Mouse (Mus musculus): ENCODE measurements at regions not wholly inside any gene's neighbourhood (a gene's known extent, or its start where the extent isn't known, plus 50 kb on each side); places are given as distances from the start of the nearest gene placed in this dataset.

DNA sequence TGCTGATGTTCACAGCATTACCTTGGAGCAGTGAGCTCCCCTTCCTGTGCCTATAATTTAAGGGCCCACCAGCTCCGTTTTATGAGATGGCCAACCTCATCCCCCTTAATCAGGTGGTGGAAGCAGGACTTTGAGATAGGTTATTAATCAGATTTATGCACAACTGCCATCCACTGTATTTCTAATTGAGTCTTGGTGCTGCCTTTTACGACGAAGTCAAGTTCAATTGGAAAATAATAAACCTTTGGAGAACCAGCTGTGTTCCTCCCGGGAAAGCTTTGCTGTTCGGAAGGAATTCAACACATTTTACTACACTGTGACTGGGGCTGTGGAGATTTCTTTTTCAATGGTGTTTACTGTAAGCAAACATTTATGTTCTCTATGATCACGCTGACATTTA is 71.5 kb upstream of the Btg1 start:
- Histone ChIP-seq H3K36me3 (ENCODE audit: control insufficient read depth in 1 of 2, insufficient read depth in 2 of 2, low read length in 2 of 2) (no peaks in the 10 kb centered on the region), H3K9ac (ENCODE audit: control insufficient read depth, low read depth, low read length, poor library complexity, severe bottlenecking) (no peak overlapping the region), H3K4me3 (ENCODE audit: control insufficient read depth in 1 of 2, insufficient read depth in 1 of 2, low read depth in 2 of 2, low read length in 2 of 2) (no peak overlapping the region), H3K27me3 (ENCODE audit: control insufficient read depth in 1 of 2, insufficient read depth in 2 of 2, low read length in 2 of 2) (no peaks in the 10 kb centered on the region), H3K27ac (ENCODE audit: control insufficient read depth, low read depth, low read length) (no peak overlapping the region), H3K79me2 (ENCODE audit: control insufficient read depth, insufficient read depth, low read length, poor library complexity) (no peaks in the 10 kb centered on the region), H3K9me3 (replicated peaks; ENCODE audit: insufficient read depth, low read length) (no peaks in the 10 kb centered on the region), H3K4me1 (ENCODE audit: control insufficient read depth in 1 of 2, insufficient read depth in 2 of 2, low read length in 2 of 2) (no peaks in the 10 kb centered on the region)
- DNase-seq (ENCODE audit: low read depth, low spot score), result no peak
- TF ChIP-seq CTCF (IDR thresholded peaks at IDR 0.05 in 2 of 3, conservative IDR thresholded peaks at IDR 0.05 in 1 of 3; ENCODE audit: control insufficient read depth in 1 of 3, insufficient read depth in 1 of 3, low read depth in 2 of 3, low read length in 3 of 3, poor library complexity in 1 of 3, severe bottlenecking in 1 of 3) (no peak), ZC3H11A (IDR thresholded peaks at IDR 0.05; ENCODE audit: low read depth, low read length) (no peak), MXI1 (IDR thresholded peaks at IDR 0.05; ENCODE audit: low read depth, low read length) (no peak), HCFC1 (IDR thresholded peaks at IDR 0.05; ENCODE audit: low read depth, low read length) (no peak), SMC3 (IDR thresholded peaks at IDR 0.05; ENCODE audit: low read depth, low read length) (no peak), TBP (IDR thresholded peaks at IDR 0.05; ENCODE audit: low read depth, low read length) (no peak), MYB (IDR thresholded peaks at IDR 0.05; ENCODE audit: low read depth, low read length) (no peak), TAL1 (IDR thresholded peaks at IDR 0.05; ENCODE audit: low read length) (no peak), E2F4 (IDR thresholded peaks at IDR 0.05; ENCODE audit: borderline replicate concordance, low read depth, low read length) (no peak), CHD1 (IDR thresholded peaks at IDR 0.05; ENCODE audit: low read depth, low read length) (no peak), GATA1 (IDR thresholded peaks at IDR 0.05; ENCODE audit: low read depth, low read length) (no peak)

DNA sequence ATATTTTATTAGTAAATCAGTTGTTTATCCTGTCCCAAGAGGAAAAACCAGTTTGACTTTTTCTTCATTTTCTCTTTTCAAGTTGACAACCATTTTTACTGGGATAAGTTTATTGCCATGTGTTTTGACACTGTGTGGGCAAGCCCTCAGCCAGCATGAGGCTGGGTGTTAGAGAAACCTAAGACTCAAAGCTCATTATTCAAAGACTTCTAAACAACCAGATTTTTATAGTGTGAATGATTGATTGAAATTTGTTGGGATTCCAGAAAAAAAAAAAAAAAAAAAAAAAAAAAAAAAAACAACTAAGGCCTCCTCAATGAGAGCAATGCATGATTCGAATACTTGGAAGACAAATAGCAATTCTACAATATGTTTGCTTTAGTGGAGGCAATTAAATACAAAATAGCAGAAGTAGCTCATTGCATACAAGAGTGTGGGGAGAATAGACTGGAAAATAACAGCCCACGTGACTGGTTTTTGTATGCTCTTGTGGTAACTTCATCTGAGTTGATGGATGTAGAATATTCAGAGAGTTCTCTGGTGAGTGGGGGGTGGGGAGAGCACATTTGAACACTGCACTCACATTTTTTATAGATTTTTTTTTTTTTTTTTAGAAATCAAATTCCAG is 70.9 kb upstream of the Btg1 start:
- no peak for DNase-seq (ENCODE audit: low read depth, low spot score)
- Histone ChIP-seq H3K4me1 (ENCODE audit: control insufficient read depth in 1 of 2, insufficient read depth in 2 of 2, low read length in 2 of 2) (no peaks in the 10 kb centered on the region), H3K79me2 (ENCODE audit: control insufficient read depth, insufficient read depth, low read length, poor library complexity) (no peaks in the 10 kb centered on the region), H3K27me3 (ENCODE audit: control insufficient read depth in 1 of 2, insufficient read depth in 2 of 2, low read length in 2 of 2) (no peaks in the 10 kb centered on the region), H3K36me3 (ENCODE audit: control insufficient read depth in 1 of 2, insufficient read depth in 2 of 2, low read length in 2 of 2) (no peaks in the 10 kb centered on the region), H3K9ac (ENCODE audit: control insufficient read depth, low read depth, low read length, poor library complexity, severe bottlenecking) (no peak overlapping the region), H3K4me3 (ENCODE audit: control insufficient read depth in 1 of 2, insufficient read depth in 1 of 2, low read depth in 2 of 2, low read length in 2 of 2) (no peak overlapping the region), H3K9me3 (replicated peaks; ENCODE audit: insufficient read depth, low read length) (no peaks in the 10 kb centered on the region), H3K27ac (ENCODE audit: control insufficient read depth, low read depth, low read length) (no peak overlapping the region)
- TF ChIP-seq TCF12 (IDR thresholded peaks at IDR 0.05; ENCODE audit: low read depth, low read length) (no peak), ZMIZ1 (IDR thresholded peaks at IDR 0.05; ENCODE audit: low read depth, low read length) (no peak), MYB (IDR thresholded peaks at IDR 0.05; ENCODE audit: low read depth, low read length) (no peak), RAD21 (IDR thresholded peaks at IDR 0.05; ENCODE audit: low read depth, low read length) (no peak), MXI1 (IDR thresholded peaks at IDR 0.05; ENCODE audit: low read depth, low read length) (no peak), POLR2A (IDR thresholded peaks at IDR 0.05; ENCODE audit: control insufficient read depth in 1 of 2, insufficient read depth in 1 of 2, low read depth in 1 of 2, low read length in 2 of 2, poor library complexity in 1 of 2) (no peak), UBTF (IDR thresholded peaks at IDR 0.05; ENCODE audit: borderline replicate concordance, insufficient read depth, low read depth, low read length) (no peak), MEF2A (IDR thresholded peaks at IDR 0.05; ENCODE audit: extremely low read depth, insufficient replicate concordance, low read depth, low read length, poor library complexity, severe bottlenecking) (no peak), MYC (IDR thresholded peaks at IDR 0.05; ENCODE audit: low read depth, low read length) (no peak), JUND (IDR thresholded peaks at IDR 0.05; ENCODE audit: low read depth, low read length) (no peak), BHLHE40 (IDR thresholded peaks at IDR 0.05; ENCODE audit: borderline replicate concordance, low read depth, low read length) (no peak), NELFE (IDR thresholded peaks at IDR 0.05; ENCODE audit: low read depth, low read length) (no peak)
